Mouse (Mus musculus) small intestine, adult 10 weeks (tissue): ENCODE measurements around the gene Sord. TPM values are rescaled to one million over a fixed set of nuclear protein-coding genes. Genes with fewer than 3 reads are reported as not detected.

Source experiments
- polyA plus RNA-seq: library from polyadenylated mRNA; stranded (reverse); fragments of 350-450 nt; fragmentation: Illumina TruSeq; extraction: RNeasy Lipid Tissue Mini Kit (QIAGEN cat#74804); gene quantifications from one replicate; pipeline ENCODE4 v1.2.3, GENCODE M21; 2014; ENCODE audit warnings: low replicate concordance

Sord gene
- 211 TPM for polyA plus RNA-seq

DNA sequence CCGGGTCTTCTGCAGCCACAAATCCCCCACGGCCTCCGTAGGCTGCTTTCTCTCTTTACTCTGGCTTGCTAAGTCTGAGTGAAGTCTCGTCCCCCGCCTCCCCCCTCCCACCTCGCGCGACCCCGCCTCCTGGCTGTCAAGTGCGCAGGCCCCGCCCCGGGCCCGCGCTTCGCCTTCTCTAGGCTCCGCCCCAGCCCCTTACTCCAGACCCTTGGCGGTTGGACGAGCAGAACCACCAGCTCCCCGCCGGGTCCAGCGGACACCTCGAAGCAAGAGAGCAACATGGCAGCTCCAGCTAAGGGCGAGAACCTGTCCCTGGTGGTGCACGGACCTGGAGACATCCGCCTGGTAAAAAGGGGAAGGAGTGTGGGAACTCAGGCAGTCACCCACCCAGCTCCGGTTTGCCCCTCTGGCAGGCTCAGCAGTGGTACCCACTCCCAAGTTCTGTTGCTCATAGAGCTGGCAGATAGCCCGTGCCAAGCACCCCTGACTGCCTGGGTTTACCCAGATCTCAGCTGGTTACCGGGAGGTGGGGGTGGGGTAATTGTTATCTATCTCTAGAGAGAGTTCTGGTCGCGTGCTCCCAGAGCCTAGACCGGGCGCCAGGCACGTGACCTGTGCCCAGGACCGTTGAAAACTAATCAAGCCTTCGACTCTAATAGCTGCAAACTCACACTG lies at the start of gene Sord:
Gene Sord, plus strand, starts transcription at position 139 of the 678 bp plus-strand sequence.

DNA sequence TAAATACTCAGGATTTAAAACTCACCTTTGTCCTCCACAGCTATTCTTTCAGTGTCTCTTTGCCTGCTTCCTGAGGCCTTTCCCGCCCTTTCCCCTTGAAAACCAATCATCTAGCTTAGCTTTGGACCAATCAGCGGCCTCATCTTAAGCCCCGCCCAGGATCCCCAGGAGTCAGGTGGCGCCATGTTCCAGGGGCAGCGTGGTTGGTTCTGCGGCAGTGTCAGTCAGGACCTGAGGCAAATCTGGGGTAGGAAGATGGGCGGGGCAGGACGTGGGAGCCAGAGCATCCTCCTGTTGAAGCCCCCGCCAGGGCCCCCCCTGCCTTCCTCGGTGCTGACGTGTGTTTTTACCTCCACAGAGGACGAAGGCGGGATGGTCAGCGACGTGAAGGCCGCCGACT lies 48.4 kb upstream of the Sord start, which contains the start of the genes Patl2 and Terb2:
Gene Patl2, minus strand, starts transcription at position 84 of the 400 bp plus-strand sequence.
Gene Terb2, plus strand, starts transcription at position 167 of the 400 bp plus-strand sequence.

DNA sequence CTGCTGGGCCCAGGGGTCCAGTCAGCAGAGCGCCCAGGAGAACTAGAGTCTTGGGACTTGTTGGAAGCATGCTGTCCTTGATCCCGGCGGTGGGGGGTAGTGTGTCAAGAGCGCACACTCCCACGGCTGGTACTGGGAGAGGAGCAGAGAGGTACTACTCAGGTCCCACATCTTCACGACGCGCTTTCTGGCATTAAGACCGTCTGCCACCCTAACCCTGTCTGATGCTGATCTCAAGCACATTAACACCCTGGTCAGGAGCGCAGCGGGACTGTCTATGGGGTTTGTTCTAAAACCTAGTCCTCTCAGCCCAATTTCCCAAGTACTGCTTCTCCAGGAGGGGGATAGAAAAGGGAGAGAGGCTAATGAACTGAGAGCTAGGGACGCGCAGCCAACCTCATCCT lies 63.5 kb downstream of the Sord start, which contains the start of gene Duox2:
Gene Duox2, minus strand, starts transcription at position 354 of the 404 bp plus-strand sequence.

DNA sequence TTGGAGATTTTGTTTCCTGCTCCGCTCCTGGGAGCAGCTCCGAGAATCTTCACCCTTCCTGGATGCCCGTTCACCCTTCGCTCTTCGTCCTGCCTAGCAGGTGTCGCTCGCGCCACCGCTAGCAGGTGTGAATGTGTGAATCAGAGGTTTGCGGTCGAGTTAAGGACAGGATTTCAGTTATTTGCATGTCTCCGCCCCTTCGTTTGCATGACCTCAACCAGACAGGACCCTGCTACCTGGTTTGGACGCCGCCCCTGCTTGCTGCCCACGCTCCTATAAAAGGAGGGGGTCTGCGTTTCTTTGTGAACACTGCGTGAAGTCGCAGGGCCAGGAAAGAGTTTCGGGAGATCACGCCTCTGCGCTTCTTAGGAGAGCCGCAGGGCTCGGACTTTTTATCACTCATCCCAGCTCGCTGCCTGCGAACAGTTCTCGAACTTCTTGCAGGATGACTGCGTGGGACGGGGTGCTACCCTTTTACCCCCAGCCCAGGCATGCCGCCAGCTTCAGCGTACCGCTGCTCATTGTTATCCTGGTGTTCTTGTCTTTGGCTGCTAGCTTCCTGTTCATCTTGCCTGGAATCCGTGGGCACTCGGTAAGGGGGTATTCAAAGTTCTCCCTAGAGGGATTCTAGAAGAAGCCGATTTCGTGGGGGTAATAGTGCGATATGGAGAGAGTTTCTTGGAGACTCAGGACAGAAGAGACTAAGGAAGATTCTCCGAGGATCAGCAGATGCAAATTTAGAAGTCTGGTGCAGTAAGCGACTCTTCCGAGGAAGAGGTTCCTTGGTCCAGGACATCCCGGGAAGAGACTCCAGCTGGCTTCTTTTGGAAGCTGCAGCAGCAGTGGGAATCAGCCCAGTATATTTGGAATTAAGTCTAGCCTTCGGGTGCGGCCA lies 64.3 kb downstream of the Sord start, which contains the start of gene Duoxa2:
Gene Duoxa2, plus strand, starts transcription at position 305 of the 895 bp plus-strand sequence.

DNA sequence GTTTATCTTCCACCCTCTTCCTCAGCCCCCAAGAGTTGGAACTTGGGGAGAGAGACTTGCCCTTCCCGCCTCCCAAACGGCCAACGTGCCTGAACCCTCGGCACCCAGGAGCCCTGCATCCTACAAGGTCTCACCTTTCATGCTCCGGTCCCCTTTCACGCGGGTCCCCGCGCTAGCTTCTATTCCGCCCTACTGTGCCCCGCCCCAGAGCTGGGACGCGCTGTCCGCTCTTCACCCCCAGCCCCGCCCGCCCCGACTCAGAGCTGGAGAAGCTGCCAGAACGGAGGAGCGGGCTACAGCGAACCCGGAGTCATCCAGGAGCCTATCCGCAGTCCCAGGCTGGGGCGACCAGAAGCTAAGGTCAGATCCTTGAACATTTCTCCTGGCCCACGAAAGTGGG lies 79.0 kb downstream of the Sord start, which contains the start of gene Duoxa1:
Gene Duoxa1, minus strand, starts transcription at position 195 of the 400 bp plus-strand sequence.

Other genes with a start within 250 kb of the Sord start
- 62.7 TPM for gene Eif3j1, start 206.2 kb upstream of the Sord start, polyA plus RNA-seq
- 5.3 TPM for gene Spg11, start 116.4 kb upstream of the Sord start, polyA plus RNA-seq
- gene B2m, start 87.1 kb upstream of the Sord start, polyA plus RNA-seq: 14,089 TPM
- gene Trim69, start 74.0 kb upstream of the Sord start, polyA plus RNA-seq: 0.22 TPM
- not detected for gene Patl2, start 48.6 kb upstream of the Sord start, polyA plus RNA-seq
- not detected for gene Terb2, start 48.5 kb upstream of the Sord start, polyA plus RNA-seq
- 0.26 TPM for gene Duox2, start 63.7 kb downstream of the Sord start, polyA plus RNA-seq
- not detected for gene Duoxa2, start 64.2 kb downstream of the Sord start, polyA plus RNA-seq
- not detected for gene Duoxa1, start 79.0 kb downstream of the Sord start, polyA plus RNA-seq
- not detected for gene Duox1, start 80.9 kb downstream of the Sord start, polyA plus RNA-seq
- not detected for gene Shf, start 134.4 kb downstream of the Sord start, polyA plus RNA-seq
- 154 TPM for gene Slc28a2, start 191.7 kb downstream of the Sord start, polyA plus RNA-seq